Mouse (Mus musculus): Measurements from ENCODE around the gene Limk2. TPM values are rescaled to one million over a fixed set of nuclear protein-coding genes. Genes with fewer than 3 reads are reported as not detected.

Limk2 gene
- polyA plus RNA-seq, 1 experiment from 2014 or later, result 91.8 TPM

- H3K27me3 ChIP-seq (ENCODE audit: control insufficient read depth, insufficient read depth, low read length), result no peaks in the 10 kb centered on the region
- H3K9me3 ChIP-seq (ENCODE audit: control insufficient read depth, low read length), result no peaks in the 10 kb centered on the region
- H3K9ac ChIP-seq (ENCODE audit: low read length), result peak overlapping the region; percentile 99
- H3K27ac ChIP-seq (ENCODE audit: low read depth, low read length), result no peak overlapping the region
- ATAC-seq (ENCODE audit: insufficient read depth, low FRiP score, low TSS enrichment) (no peak), DNase-seq (ENCODE audit: low spot score) (no peak)
- H3K4me2 ChIP-seq (ENCODE audit: low read depth), result peak overlapping the region; percentile 100
- H3K4me3 ChIP-seq (ENCODE audit: low read depth, low read length), result peak overlapping the region; percentile 92
- H3K4me1 ChIP-seq (ENCODE audit: control insufficient read depth, insufficient read depth, low read length), result peaks cover 23% of the 10 kb centered on the region
- H3K36me3 ChIP-seq (ENCODE audit: control insufficient read depth, insufficient read depth, low read length), result peaks cover 36% of the 10 kb centered on the region
- 90% methylated on average over 2 of the region's 2 CpGs for WGBS
Measured at GRCm38 (mm10) chr11:3294641-3295040, 114.3 kb downstream of the Limk2 start.

Other genes with a start within 250 kb of the Limk2 start
- 9.5 and 9.7 TPM in 2 replicates for gene Sfi1, start 215.7 kb downstream of the Limk2 start, polyA plus RNA-seq (2014; fragmentation: Nextera tagmentation; extraction: Ambion mirVana)
- 65.3 and 66.8 TPM in 2 replicates for gene Eif4enif1, start 206.8 kb downstream of the Limk2 start, polyA plus RNA-seq (2014; fragmentation: Nextera tagmentation; extraction: Ambion mirVana)
- 295 and 301 TPM in 2 replicates for gene Drg1, start 142.8 kb downstream of the Limk2 start, polyA plus RNA-seq (2014; fragmentation: Nextera tagmentation; extraction: Ambion mirVana)
- 105 TPM in 2 replicates for gene Patz1, start 120.3 kb downstream of the Limk2 start, polyA plus RNA-seq (2014; fragmentation: Nextera tagmentation; extraction: Ambion mirVana)
- gene Pik3ip1, start 78.8 kb downstream of the Limk2 start, polyA plus RNA-seq (2014; fragmentation: Nextera tagmentation; extraction: Ambion mirVana), result 9.3 and 15.7 TPM in 2 replicates
- 53.8 and 59.5 TPM in 2 replicates for gene Rnf185, start 43.2 kb upstream of the Limk2 start, polyA plus RNA-seq (2014; fragmentation: Nextera tagmentation; extraction: Ambion mirVana)
- gene Pla2g3, start 79.1 kb upstream of the Limk2 start, polyA plus RNA-seq (2014; fragmentation: Nextera tagmentation; extraction: Ambion mirVana), result 1.7 and 2.2 TPM in 2 replicates
- 0.31 and 0.42 TPM in 2 replicates for gene Inpp5j, start 95.6 kb upstream of the Limk2 start, polyA plus RNA-seq (2014; fragmentation: Nextera tagmentation; extraction: Ambion mirVana)
- gene Selenom, start 105.5 kb upstream of the Limk2 start, polyA plus RNA-seq (2014; fragmentation: Nextera tagmentation; extraction: Ambion mirVana), result 57.7 and 57.8 TPM in 2 replicates
- gene Smtn, start 131.4 kb upstream of the Limk2 start, polyA plus RNA-seq (2014; fragmentation: Nextera tagmentation; extraction: Ambion mirVana), result 37.4 and 37.6 TPM in 2 replicates
- 31.9 and 35.0 TPM in 2 replicates for gene Morc2a, start 240.0 kb upstream of the Limk2 start, polyA plus RNA-seq (2014; fragmentation: Nextera tagmentation; extraction: Ambion mirVana)

Measured in neural tube, embryonic 11.5 days (tissue).